Mouse (Mus musculus): ENCODE data around the gene Asb3.
"Not testable (repeated sequence)": the region's sequence is repeated elsewhere in the genome, so short reads cannot be mapped to it uniquely, and the experiment has no call there.

Gene Asb3

GRCm38 (mm10) chr11:31001169-31001908, 116.1 kb downstream of the Asb3 start:
- DNase-seq = no peak

GRCm38 (mm10) chr11:31009668-31010067, 124.5 kb downstream of the Asb3 start:
- DNase-seq = not testable (repeated sequence)

- DNase-seq = not testable (repeated sequence)
These were observed 132.2 kb downstream of the Asb3 start for GRCm38 (mm10) chr11:31017466-31017865.

GRCm38 (mm10) chr11:31034958-31035357, 149.7 kb downstream of the Asb3 start:
- no peak for DNase-seq

- DNase-seq = no peak
These were observed 204.8 kb downstream of the Asb3 start for GRCm38 (mm10) chr11:31089973-31090372.

- no peak for DNase-seq
These were observed 205.3 kb downstream of the Asb3 start for GRCm38 (mm10) chr11:31090478-31090978.

- not testable (repeated sequence) for DNase-seq
These were observed 214.3 kb downstream of the Asb3 start for GRCm38 (mm10) chr11:31099519-31099918.

- DNase-seq = no peak
These were observed 217.0 kb downstream of the Asb3 start for GRCm38 (mm10) chr11:31102188-31102587.

GRCm38 (mm10) chr11:31105364-31105763, 220.1 kb downstream of the Asb3 start:
- no peak for DNase-seq

GRCm38 (mm10) chr11:31126964-31127363, 241.7 kb downstream of the Asb3 start:
- DNase-seq = not testable (repeated sequence)

GRCm38 (mm10) chr11:31133726-31134125, 248.5 kb downstream of the Asb3 start:
- DNase-seq = not testable (repeated sequence)

- DNase-seq = not testable (repeated sequence)
These were observed 249.6 kb downstream of the Asb3 start for GRCm38 (mm10) chr11:31134824-31135223.

GRCm38 (mm10) chr11:31138394-31138793, 253.2 kb downstream of the Asb3 start:
- not testable (repeated sequence) for DNase-seq
